Mouse (Mus musculus): ENCODE data around the gene Slc25a36. TPM values are rescaled to one million over a fixed set of nuclear protein-coding genes. Genes with fewer than 3 reads are reported as not detected.
A peak's percentile ranks its signal among the peaks of the same experiment; 100 is the strongest.

The Slc25a36 gene
- polyA plus RNA-seq (2011; ENCODE audit: insufficient read depth, insufficient read length, low replicate concordance, missing spikeins), result 15.0 and 27.5 TPM in 2 replicates

DNA sequence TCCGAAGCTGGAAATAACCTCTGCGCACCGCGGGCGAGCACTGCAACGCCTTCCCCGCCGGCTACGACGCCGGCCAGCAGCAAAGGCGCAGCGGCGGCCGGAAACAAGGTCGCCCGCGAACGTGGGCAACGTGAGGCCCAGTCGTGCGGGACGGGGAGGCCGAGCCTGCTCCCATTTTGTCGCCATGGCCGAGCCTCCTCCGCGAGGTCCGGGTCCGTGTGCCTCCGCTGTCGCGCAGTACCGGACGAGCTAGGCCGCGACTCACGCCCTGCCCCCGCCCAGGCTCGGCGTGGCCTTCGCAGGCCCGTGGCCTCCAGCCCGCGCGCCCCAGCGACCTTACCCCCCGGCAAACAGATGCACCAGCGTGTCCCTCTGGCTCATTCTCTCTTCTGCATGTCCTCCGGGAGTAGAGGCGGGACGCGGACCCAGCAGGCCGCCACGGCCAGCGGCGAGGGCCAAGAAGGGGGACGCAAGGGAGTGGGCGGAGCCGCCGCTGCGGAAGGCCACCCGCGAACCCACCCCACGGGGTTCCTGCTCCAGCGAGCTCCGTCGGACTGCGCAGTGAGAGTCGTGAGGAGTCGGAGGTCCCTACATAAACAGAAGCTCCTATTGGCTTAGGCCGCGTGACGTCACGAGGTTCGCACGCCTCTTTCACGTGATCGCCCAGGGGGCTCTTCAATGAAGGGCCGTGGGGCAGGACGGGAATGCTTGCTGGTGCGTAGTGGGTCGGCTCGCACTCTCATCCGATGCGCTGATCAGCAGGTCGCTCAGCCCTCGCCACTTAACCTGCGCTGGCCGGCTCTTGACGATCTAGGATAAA lies at the start of gene Slc25a36:
Gene Slc25a36 (minus strand): TSS at position 587 of the 820 bp plus-strand sequence.
- Histone ChIP-seq H3K27ac (ENCODE audit: control insufficient read depth, insufficient read depth, low read depth, low read length, poor library complexity) (peak within 1 kb of the TSS; percentile 85), H3K4me1 (ENCODE audit: control insufficient read depth, insufficient read depth, low read length) (peaks cover 2% of the 10 kb centered on the region), H3K4me3 (replicated peaks; ENCODE audit: control insufficient read depth, low read depth, low read length) (peak within 1 kb of the TSS; percentile 96)
- under 1% methylated on average over 91 of the region's 91 CpGs for WGBS
- TF ChIP-seq POLR2A (IDR thresholded peaks at IDR 0.05; ENCODE audit: borderline replicate concordance, control insufficient read depth, low read depth, low read length) (peak; percentile 62; the same call in 1 of the 2 replicates), CTCF (IDR thresholded peaks at IDR 0.05; ENCODE audit: control insufficient read depth, insufficient read depth, low read length) (peak; percentile 26; the same call in 1 of the 2 replicates)

DNA sequence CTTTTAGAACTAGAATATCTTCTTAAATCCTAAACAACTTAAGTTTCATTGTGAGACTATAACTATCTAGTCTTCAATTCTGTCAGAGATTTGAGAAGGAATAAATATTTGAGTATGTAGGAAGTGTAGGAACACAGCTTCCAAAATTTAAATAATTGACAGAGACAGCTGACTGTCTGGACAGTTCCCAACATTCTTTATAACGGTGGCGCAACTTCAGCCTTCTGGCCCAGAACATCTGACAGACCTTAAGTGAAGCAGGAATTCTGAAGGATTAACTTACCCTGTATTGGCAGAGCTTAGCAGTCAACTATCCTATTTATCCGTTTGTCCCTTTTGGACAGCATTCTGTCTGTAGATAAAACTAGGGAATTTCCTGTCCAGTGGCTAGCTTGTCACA lies 47.5 kb upstream of the Slc25a36 start:
- Histone ChIP-seq H3K4me3 (replicated peaks; ENCODE audit: control insufficient read depth, low read depth, low read length) (no peak overlapping the region), H3K27ac (ENCODE audit: control insufficient read depth, insufficient read depth, low read depth, low read length, poor library complexity) (no peak overlapping the region), H3K4me1 (ENCODE audit: control insufficient read depth, insufficient read depth, low read length) (no peaks in the 10 kb centered on the region)
- WGBS, result 72% methylated on average over 3 of the region's 3 CpGs
- TF ChIP-seq CTCF (IDR thresholded peaks at IDR 0.05; ENCODE audit: control insufficient read depth, insufficient read depth, low read length) (no peak), POLR2A (IDR thresholded peaks at IDR 0.05; ENCODE audit: borderline replicate concordance, control insufficient read depth, low read depth, low read length) (no peak)

DNA sequence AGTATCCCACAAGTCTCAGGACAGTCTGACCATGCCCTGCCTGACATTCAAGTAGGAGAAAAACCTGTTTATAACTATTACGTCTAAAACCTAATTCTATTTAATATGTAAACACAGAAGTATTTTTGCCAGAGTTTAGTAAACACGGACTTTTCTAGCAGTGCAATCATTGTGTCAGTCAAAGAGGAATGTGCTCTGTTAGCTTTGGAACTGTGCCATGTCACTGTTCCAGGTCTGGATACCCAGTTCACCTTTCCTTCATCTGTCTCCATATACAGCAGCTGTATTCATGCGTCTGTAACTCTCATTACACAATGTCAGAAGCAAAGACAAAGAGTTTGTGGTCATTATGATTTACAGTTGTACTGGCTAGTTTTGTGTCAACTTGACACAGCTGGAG lies 45.0 kb upstream of the Slc25a36 start:
- Histone ChIP-seq H3K4me3 (replicated peaks; ENCODE audit: control insufficient read depth, low read depth, low read length) (no peak overlapping the region), H3K4me1 (ENCODE audit: control insufficient read depth, insufficient read depth, low read length) (no peaks in the 10 kb centered on the region), H3K27ac (ENCODE audit: control insufficient read depth, insufficient read depth, low read depth, low read length, poor library complexity) (no peak overlapping the region)
- WGBS, result 72% methylated on average over 3 of the region's 3 CpGs
- no peak for TF ChIP-seq POLR2A (IDR thresholded peaks at IDR 0.05; ENCODE audit: borderline replicate concordance, control insufficient read depth, low read depth, low read length)
- no peak for TF ChIP-seq CTCF (IDR thresholded peaks at IDR 0.05; ENCODE audit: control insufficient read depth, insufficient read depth, low read length)

DNA sequence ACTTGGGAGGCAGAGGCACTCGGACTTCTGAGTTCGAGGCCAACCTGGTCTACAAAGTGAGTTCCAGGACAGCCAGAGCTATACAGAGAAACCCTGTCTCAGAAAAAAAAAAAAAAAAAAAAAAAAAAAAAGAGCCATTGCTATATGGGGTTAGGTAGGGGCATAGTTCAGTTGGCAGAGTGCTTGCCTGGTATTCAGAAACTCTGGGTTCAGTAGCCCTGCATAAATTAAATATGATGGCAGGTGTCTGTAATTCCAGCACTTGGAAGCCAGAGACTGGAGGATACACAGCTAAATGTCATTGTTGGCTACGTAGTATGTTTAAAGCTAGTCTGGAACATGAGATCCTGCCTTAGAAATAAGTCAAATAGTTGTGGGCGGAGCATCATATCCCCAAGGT lies 44.0 kb upstream of the Slc25a36 start:
- 81% methylated on average over 4 of the region's 4 CpGs for WGBS
- Histone ChIP-seq H3K4me3 (replicated peaks; ENCODE audit: control insufficient read depth, low read depth, low read length) (no peak overlapping the region), H3K27ac (ENCODE audit: control insufficient read depth, insufficient read depth, low read depth, low read length, poor library complexity) (no peak overlapping the region), H3K4me1 (ENCODE audit: control insufficient read depth, insufficient read depth, low read length) (no peaks in the 10 kb centered on the region)
- TF ChIP-seq CTCF (IDR thresholded peaks at IDR 0.05; ENCODE audit: control insufficient read depth, insufficient read depth, low read length) (no peak), POLR2A (IDR thresholded peaks at IDR 0.05; ENCODE audit: borderline replicate concordance, control insufficient read depth, low read depth, low read length) (no peak)

DNA sequence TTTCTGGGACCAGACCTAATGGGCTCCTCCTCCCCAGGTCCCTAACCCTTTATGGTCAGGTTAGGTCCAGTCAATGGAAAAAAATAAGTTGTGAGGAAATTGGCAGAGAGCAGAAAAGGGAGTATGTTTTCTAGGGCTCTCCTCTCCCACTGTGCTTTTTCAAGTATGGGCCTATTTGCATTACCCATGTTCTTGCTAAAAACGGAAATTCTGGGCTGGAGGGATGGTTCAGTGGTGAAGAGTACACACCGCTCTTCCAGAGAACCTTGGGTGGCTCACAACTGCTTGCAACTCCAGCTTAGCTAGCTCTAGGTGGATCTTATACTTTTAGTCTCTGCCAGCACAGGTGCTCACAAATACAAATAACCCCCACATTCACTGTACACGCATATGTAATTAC lies 42.0 kb upstream of the Slc25a36 start:
- Histone ChIP-seq H3K27ac (ENCODE audit: control insufficient read depth, insufficient read depth, low read depth, low read length, poor library complexity) (no peak overlapping the region), H3K4me3 (replicated peaks; ENCODE audit: control insufficient read depth, low read depth, low read length) (no peak overlapping the region), H3K4me1 (ENCODE audit: control insufficient read depth, insufficient read depth, low read length) (no peaks in the 10 kb centered on the region)
- WGBS, result 75% methylated on average over 3 of the region's 3 CpGs
- TF ChIP-seq CTCF (IDR thresholded peaks at IDR 0.05; ENCODE audit: control insufficient read depth, insufficient read depth, low read length) (no peak), POLR2A (IDR thresholded peaks at IDR 0.05; ENCODE audit: borderline replicate concordance, control insufficient read depth, low read depth, low read length) (no peak)

DNA sequence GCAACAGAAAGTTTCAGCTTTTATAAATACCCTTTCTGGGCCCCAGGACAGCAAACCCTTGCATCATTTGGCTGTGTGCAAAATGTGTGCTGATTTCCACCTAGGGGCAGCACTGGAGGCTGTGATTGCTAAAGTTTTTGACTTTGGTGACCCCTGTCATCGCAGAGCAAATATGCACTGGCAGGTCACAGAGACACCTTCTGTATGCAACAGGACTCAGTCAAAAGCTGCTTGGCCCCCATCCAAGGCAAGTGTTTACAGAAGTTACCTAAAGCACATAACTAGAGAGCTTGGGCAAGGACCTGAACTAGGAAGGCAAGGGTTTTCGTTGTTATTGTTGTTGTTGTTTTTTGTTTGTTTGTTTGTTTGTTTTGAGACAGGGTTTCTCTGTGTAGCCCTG lies 36.3 kb upstream of the Slc25a36 start:
- H3K4me3 ChIP-seq (replicated peaks; ENCODE audit: control insufficient read depth, low read depth, low read length), result no peak overlapping the region
- no peaks in the 10 kb centered on the region for H3K4me1 ChIP-seq (ENCODE audit: control insufficient read depth, insufficient read depth, low read length)
- H3K27ac ChIP-seq (ENCODE audit: control insufficient read depth, insufficient read depth, low read depth, low read length, poor library complexity), result no peak overlapping the region
- 73% methylated on average over 2 of the region's 2 CpGs for WGBS
- TF ChIP-seq POLR2A (IDR thresholded peaks at IDR 0.05; ENCODE audit: borderline replicate concordance, control insufficient read depth, low read depth, low read length) (no peak), CTCF (IDR thresholded peaks at IDR 0.05; ENCODE audit: control insufficient read depth, insufficient read depth, low read length) (no peak)

DNA sequence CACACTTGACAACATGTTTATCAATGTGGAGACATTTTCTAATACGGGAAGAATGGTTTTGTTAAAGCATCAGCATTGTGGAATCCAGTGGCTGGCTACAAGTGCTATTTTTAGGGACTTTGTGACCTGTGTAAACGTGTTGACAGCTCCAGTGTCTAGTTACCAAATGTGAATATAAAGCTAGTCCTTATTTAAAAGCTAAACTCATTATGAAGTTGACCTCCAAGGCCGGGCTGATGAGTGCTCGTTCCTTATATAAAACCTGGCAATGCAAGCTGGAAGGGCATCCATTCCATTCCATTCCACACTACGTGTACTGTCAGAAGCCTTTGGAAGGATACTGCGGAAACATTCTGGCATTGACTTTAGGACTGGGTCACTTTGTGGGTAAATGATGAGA lies 34.4 kb upstream of the Slc25a36 start:
- H3K27ac ChIP-seq (ENCODE audit: control insufficient read depth, insufficient read depth, low read depth, low read length, poor library complexity), result no peak overlapping the region
- 70% methylated on average over 6 of the region's 6 CpGs for whole genome bisulfite sequencing
- no peak for TF ChIP-seq CTCF (IDR thresholded peaks at IDR 0.05; ENCODE audit: control insufficient read depth, insufficient read depth, low read length)
- no peaks in the 10 kb centered on the region for H3K4me1 ChIP-seq (ENCODE audit: control insufficient read depth, insufficient read depth, low read length)
- no peak overlapping the region for H3K4me3 ChIP-seq (replicated peaks; ENCODE audit: control insufficient read depth, low read depth, low read length)

DNA sequence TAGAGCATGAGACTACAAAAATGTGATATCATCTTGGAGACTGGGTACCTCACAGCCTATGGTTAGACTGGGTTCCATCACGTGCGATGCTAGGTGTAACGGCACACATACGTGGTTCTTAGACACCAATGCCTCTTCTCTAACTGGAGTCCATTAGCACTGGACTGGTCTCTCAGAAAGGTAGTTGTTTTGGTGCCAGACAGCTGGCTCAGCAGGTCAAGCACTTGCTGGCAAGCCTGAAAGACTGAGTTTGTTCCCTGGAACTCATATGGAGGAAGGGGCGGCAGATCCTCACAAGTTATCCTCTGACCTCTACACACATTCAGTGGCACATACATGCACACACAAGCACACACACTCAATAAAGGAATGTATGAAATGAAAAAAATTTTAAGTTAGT lies 32.5 kb upstream of the Slc25a36 start:
- WGBS, result 85% methylated on average over 5 of the region's 5 CpGs
- TF ChIP-seq CTCF (IDR thresholded peaks at IDR 0.05; ENCODE audit: control insufficient read depth, insufficient read depth, low read length), result no peak
- TF ChIP-seq POLR2A (IDR thresholded peaks at IDR 0.05; ENCODE audit: borderline replicate concordance, control insufficient read depth, low read depth, low read length), result no peak
- H3K4me1 ChIP-seq (ENCODE audit: control insufficient read depth, insufficient read depth, low read length), result no peaks in the 10 kb centered on the region
- no peak overlapping the region for H3K27ac ChIP-seq (ENCODE audit: control insufficient read depth, insufficient read depth, low read depth, low read length, poor library complexity)
- no peak overlapping the region for H3K4me3 ChIP-seq (replicated peaks; ENCODE audit: control insufficient read depth, low read depth, low read length)
